In genomic region chr11:120258896-120259689, GRCm38 (mm10) we compare ENCODE assay signal across 11 mouse cellular contexts. TPM values are rescaled to one million over a fixed set of nuclear protein-coding genes. Genes with fewer than 3 reads are reported as not detected.
A peak's percentile ranks its signal among the peaks of the same experiment; 100 is the strongest.
DNase-seq lines count a peak whose midpoint lies in the region; ATAC-seq and TF ChIP-seq lines count a peak whose summit lies in the region.
"Had no signal": no experiment of that assay in that cellular context is flagged by ENCODE, and none has a peak within 500 bp of the region (broad histone marks: within the 10 kb centered on the region; RNA-seq: fewer than 3 reads in every experiment).

No protein-coding gene starts in this region.

- H3K27ac ChIP-seq in heart, embryonic 10.5 days: peak overlapping the region; percentile 24; the same call in 1 of the 2 replicates
- 0 out of 2 replicates have a peak overlapping the region, but pooled peaks have one; percentile 32 for H3K27ac ChIP-seq in midbrain, postnatal 0 days (ENCODE audit: low read depth, low read length)
- H3K27ac ChIP-seq in midbrain, embryonic 15.5 days: no peak overlapping the region
- H3K27ac ChIP-seq in hindbrain, postnatal 0 days: no peak overlapping the region; the same call in 1 of the 2 replicates
- 0 out of 2 replicates have a peak overlapping the region, but pooled peaks have one; percentile 13 for H3K27ac ChIP-seq in stomach, postnatal 0 days (replicated peaks)
- H3K27ac ChIP-seq: kidney, postnatal 0 days had no signal

- no peak for TF ChIP-seq CTCF in midbrain, postnatal 0 days (IDR thresholded peaks at IDR 0.05)
- no peak for TF ChIP-seq CTCF in hindbrain, postnatal 0 days (IDR thresholded peaks at IDR 0.05; ENCODE audit: low read depth)
- TF ChIP-seq CTCF in stomach, postnatal 0 days (IDR thresholded peaks at IDR 0.05; ENCODE audit: low read depth): no peak

- H3K27me3 ChIP-seq in heart, embryonic 10.5 days (ENCODE audit: insufficient read depth, poor library complexity, severe bottlenecking): no peaks in the 10 kb centered on the region
- no peaks in the 10 kb centered on the region for H3K27me3 ChIP-seq in midbrain, postnatal 0 days (ENCODE audit: insufficient read depth, low read length)
- no peaks in the 10 kb centered on the region for H3K27me3 ChIP-seq in midbrain, embryonic 15.5 days (replicated peaks)
- H3K27me3 ChIP-seq in hindbrain, postnatal 0 days (ENCODE audit: insufficient read depth, low read length): no peaks in the 10 kb centered on the region
- H3K27me3 ChIP-seq in stomach, postnatal 0 days (ENCODE audit: control insufficient read depth, insufficient read depth, low read length): no peaks in the 10 kb centered on the region

- no peak for TF ChIP-seq EP300 in stomach, postnatal 0 days (optimal IDR thresholded peaks at IDR 0.05)

- 49% methylated on average over 12 of the region's 12 CpGs for WGBS in heart, embryonic 10.5 days
- WGBS in midbrain, postnatal 0 days: 65% methylated on average over 12 of the region's 12 CpGs
- 65% methylated on average over 12 of the region's 12 CpGs for WGBS in midbrain, embryonic 15.5 days
- 64% methylated on average over 12 of the region's 12 CpGs for WGBS in hindbrain, postnatal 0 days
- 71% methylated on average over 12 of the region's 12 CpGs for WGBS in stomach, postnatal 0 days

- H3K4me3 ChIP-seq in heart, embryonic 10.5 days: no peak overlapping the region
- H3K4me3 ChIP-seq in midbrain, postnatal 0 days (ENCODE audit: low read depth, low read length): no peak overlapping the region
- H3K4me3 ChIP-seq in midbrain, embryonic 15.5 days: no peak overlapping the region
- H3K4me3 ChIP-seq in hindbrain, postnatal 0 days (ENCODE audit: low read length): no peak overlapping the region
- no peak overlapping the region for H3K4me3 ChIP-seq in stomach, postnatal 0 days (ENCODE audit: low read depth, low read length)
- H3K4me3 ChIP-seq: myocyte had no signal

- H3K9ac ChIP-seq in midbrain, postnatal 0 days (replicated peaks; ENCODE audit: low read length, poor library complexity, severe bottlenecking): no peak overlapping the region; the same call in 1 of the 2 replicates
- H3K9ac ChIP-seq in midbrain, embryonic 15.5 days: no peak overlapping the region
- H3K9ac ChIP-seq in hindbrain, postnatal 0 days (replicated peaks; ENCODE audit: low read length): no peak overlapping the region
- H3K9ac ChIP-seq in stomach, postnatal 0 days (ENCODE audit: low read length): no peak overlapping the region
- H3K9ac ChIP-seq: liver, postnatal 0 days had no signal

- peaks cover 92% of the 10 kb centered on the region for H3K4me1 ChIP-seq in heart, embryonic 10.5 days
- H3K4me1 ChIP-seq in midbrain, postnatal 0 days (ENCODE audit: insufficient read depth, low read length): peaks cover 41% of the 10 kb centered on the region
- H3K4me1 ChIP-seq in midbrain, embryonic 15.5 days: peaks cover 84% of the 10 kb centered on the region
- peaks cover 81% of the 10 kb centered on the region for H3K4me1 ChIP-seq in hindbrain, postnatal 0 days (ENCODE audit: insufficient read depth, low read length)
- H3K4me1 ChIP-seq in stomach, postnatal 0 days (replicated peaks; ENCODE audit: control insufficient read depth, insufficient read depth): peaks cover 19% of the 10 kb centered on the region

- peaks cover 29% of the 10 kb centered on the region for H3K36me3 ChIP-seq in heart, embryonic 10.5 days
- H3K36me3 ChIP-seq in midbrain, postnatal 0 days (ENCODE audit: insufficient read depth, low read length): peaks cover 7% of the 10 kb centered on the region; the same call in 1 of the 2 replicates
- H3K36me3 ChIP-seq in midbrain, embryonic 15.5 days (replicated peaks): no peaks in the 10 kb centered on the region
- no peaks in the 10 kb centered on the region for H3K36me3 ChIP-seq in hindbrain, postnatal 0 days (ENCODE audit: insufficient read depth, low read length)
- no peaks in the 10 kb centered on the region for H3K36me3 ChIP-seq in stomach, postnatal 0 days (ENCODE audit: control insufficient read depth, insufficient read depth, low read length)

- DNase-seq in heart, embryonic 10.5 days (ENCODE audit: low spot score): no peak
- DNase-seq in heart, adult 18-20 months: no peak
- DNase-seq in midbrain, postnatal 0 days (ENCODE audit: low spot score): no peak
- no peak for DNase-seq in hindbrain, postnatal 0 days (ENCODE audit: low spot score)
- DNase-seq in stomach, postnatal 0 days (ENCODE audit: low spot score): no peak
- DNase-seq in cerebellum, adult 9-11 months: no peak
- DNase-seq in T-cell, adult 2 months (ENCODE audit: low spot score): no peak
- DNase-seq: liver, postnatal 0 days had no signal

- H3K9me3 ChIP-seq in heart, embryonic 10.5 days: no peaks in the 10 kb centered on the region
- no peaks in the 10 kb centered on the region for H3K9me3 ChIP-seq in midbrain, postnatal 0 days (ENCODE audit: low read length)
- H3K9me3 ChIP-seq in midbrain, embryonic 15.5 days: no peaks in the 10 kb centered on the region
- no peaks in the 10 kb centered on the region for H3K9me3 ChIP-seq in hindbrain, postnatal 0 days (ENCODE audit: low read length)
- H3K9me3 ChIP-seq in stomach, postnatal 0 days (ENCODE audit: control insufficient read depth, low read length): no peaks in the 10 kb centered on the region

- no peak for ATAC-seq in midbrain, postnatal 0 days (ENCODE audit: low FRiP score)
- no peak for ATAC-seq in midbrain, embryonic 15.5 days (replicated peaks)
- ATAC-seq in hindbrain, postnatal 0 days: no peak
- no peak for ATAC-seq in stomach, postnatal 0 days (ENCODE audit: low FRiP score, low TSS enrichment)
- ATAC-seq: liver, postnatal 0 days had no signal

- H3K4me2 ChIP-seq in midbrain, postnatal 0 days (ENCODE audit: low read depth, low read length, poor library complexity, severe bottlenecking): no peak overlapping the region
- no peak overlapping the region for H3K4me2 ChIP-seq in midbrain, embryonic 15.5 days
- H3K4me2 ChIP-seq in hindbrain, postnatal 0 days (ENCODE audit: low read depth, low read length): 0 out of 2 replicates have a peak overlapping the region, but pooled peaks have one; percentile 6
- H3K4me2 ChIP-seq in stomach, postnatal 0 days (replicated peaks; ENCODE audit: low read depth): no peak overlapping the region

RNA-seq across cellular contexts. Expression of gene Bahcc1, which starts 26.3 kb away (rescaled TPM):
- polyA plus RNA-seq in heart, embryonic 10.5 days (2016; fragmentation: Nextera tagmentation; extraction: Ambion mirVana): 7.7 and 12.9 TPM in 2 replicates
- total RNA-seq in heart, adult 18-20 months (2021): 1 to 10 TPM; 3.5 to 5.0 TPM
- total RNA-seq in midbrain, postnatal 0 days (2014; rRNA removed): 39.9 and 49.8 TPM in 2 replicates
- 5.9 and 9.5 TPM in 2 replicates for polyA plus RNA-seq in midbrain, postnatal 0 days (2015; fragmentation: Nextera tagmentation; extraction: Ambion mirVana)
- 16.2 and 16.7 TPM in 2 replicates for polyA plus RNA-seq in midbrain, embryonic 15.5 days (2015; fragmentation: Nextera tagmentation; extraction: Ambion mirVana)
- 31.1 and 43.1 TPM in 2 replicates for total RNA-seq in hindbrain, postnatal 0 days (2014; rRNA removed)
- 8.8 and 9.1 TPM in 2 replicates for polyA plus RNA-seq in hindbrain, postnatal 0 days (2015; fragmentation: Nextera tagmentation; extraction: Ambion mirVana)
- polyA plus RNA-seq in stomach, postnatal 0 days (2015; fragmentation: Nextera tagmentation; extraction: Ambion mirVana): 2.7 and 2.9 TPM in 2 replicates

Comparison
In these comparisons a context has a peak if more than half of its experiments do, and no peak if none do; other contexts are left out.
1. H3K27ac ChIP-seq: peak in heart, embryonic 10.5 days (single experiment), midbrain, postnatal 0 days (single experiment) and stomach, postnatal 0 days (single experiment); none in midbrain, embryonic 15.5 days (single experiment) and hindbrain, postnatal 0 days (single experiment).